Mouse (Mus musculus) kidney, postnatal 0 days (tissue): Measurements from ENCODE around the gene Zbtb25. TPM values are rescaled to one million over a fixed set of nuclear protein-coding genes. Genes with fewer than 3 reads are reported as not detected.

Source experiments
- ATAC-seq: fragments of 200-750 bp; cut with Nextera tagmentation; replicated peaks from 2 replicates; pipeline ENCODE4 v1.8.0; 2017; ENCODE audit warnings: low read depth, moderate number of reproducible peaks, moderate TSS enrichment, moderate library complexity; ENCODE audit not compliant: low FRiP score
- DNase-seq: peaks from one replicate; pipeline ENCODE4 v3.0.0-alpha.2; 2016; ENCODE audit warnings: low spot score
- H3K27ac ChIP-seq: fragments of 300-500 bp; sonication (generic); 2 replicates; pipeline ENCODE4 v1.5.1; 2014; ENCODE audit warnings: mild to moderate bottlenecking
- H3K27me3 ChIP-seq: fragments of 300-500 bp; sonication (generic); 2 replicates; pipeline ENCODE4 v1.6.1; 2014; ENCODE audit warnings: low read length, mixed read lengths; ENCODE audit not compliant: insufficient read depth
- H3K36me3 ChIP-seq: fragments of 300-500 bp; sonication (generic); 2 replicates; pipeline ENCODE4 v1.6.1; 2014; ENCODE audit warnings: low read length, mixed read lengths; ENCODE audit not compliant: insufficient read depth
- H3K4me1 ChIP-seq: fragments of 300-500 bp; sonication (generic); replicated peaks from 2 replicates; pipeline ENCODE4 v1.6.1; 2014; ENCODE audit warnings: antibody characterized with exemption, low read length, mixed read lengths; ENCODE audit not compliant: insufficient read depth
- H3K4me2 ChIP-seq: fragments of 300-500 bp; sonication (generic); 2 replicates; pipeline ENCODE4 v1.6.1; 2014; ENCODE audit warnings: mild to moderate bottlenecking, low read length, moderate library complexity, mixed read lengths
- H3K4me3 ChIP-seq: fragments of 300-500 bp; sonication (generic); replicated peaks from 2 replicates; pipeline ENCODE4 v1.5.1; 2014; ENCODE audit warnings: low read depth, low read length
- H3K9ac ChIP-seq: fragments of 300-500 bp; sonication (generic); 2 replicates; pipeline ENCODE4 v1.6.1; 2014; ENCODE audit warnings: low read depth, low read length
- H3K9me3 ChIP-seq: fragments of 300-500 bp; sonication (generic); replicated peaks from 2 replicates; pipeline ENCODE4 v1.6.1; 2016; ENCODE audit warnings: low read length, inconsistent platforms, mixed read lengths
- CTCF ChIP-seq: IDR thresholded peaks from 2 replicates; pipeline ENCODE4 v1.5.1; 2016; ENCODE audit warnings: antibody characterized with exemption, low read depth, mild to moderate bottlenecking, moderate library complexity
- WGBS: fragments of 180-500 bp; shearing (Covaris S2); extraction: QIAGEN DNeasy Blood & Tissue Kit; methylation state at CpG from one replicate; pipeline ENCODE4 v1.1.7; 2014; 5-methylcytosine and 5-hydroxymethylcytosine counted together
- polyA plus RNA-seq: library from polyadenylated mRNA; unstranded; fragments of >200 nt; fragmentation: Nextera tagmentation; extraction: Ambion mirVana; gene quantifications from 2 replicates; pipeline ENCODE4 v1.2.1, GENCODE M21; 2015

The Zbtb25 gene
- polyA plus RNA-seq, 1 experiment from 2014 or later, result 13.2 TPM

DNA sequence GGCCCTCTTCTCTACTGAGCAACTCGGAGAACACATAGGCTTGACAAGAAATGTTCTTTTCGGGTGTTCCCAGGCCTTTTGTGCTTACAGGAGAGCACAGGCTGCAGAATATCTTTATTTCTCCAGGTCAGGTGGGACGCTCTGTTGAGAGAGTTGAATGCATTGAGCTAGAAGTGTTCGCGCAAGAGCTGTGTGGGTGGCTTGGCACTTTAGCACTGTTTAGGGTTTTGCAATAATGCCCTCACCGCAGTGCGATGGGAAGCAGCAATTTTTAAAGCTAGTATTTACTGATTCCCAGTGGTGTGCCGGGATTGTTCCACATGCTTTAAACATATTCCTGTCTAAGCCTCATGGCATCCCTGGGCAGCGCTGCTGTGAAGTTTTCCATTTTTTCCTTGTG, 58.2 kb downstream of the Zbtb25 start:
- TF ChIP-seq CTCF, result no peak
- no peak overlapping the region for H3K9ac ChIP-seq
- no peaks in the 10 kb centered on the region for H3K9me3 ChIP-seq
- H3K36me3 ChIP-seq, result peaks cover 35% of the 10 kb centered on the region
- no peak overlapping the region for H3K27ac ChIP-seq
- no peak overlapping the region for H3K4me3 ChIP-seq
- DNase-seq, result no peak
- H3K4me1 ChIP-seq, result no peaks in the 10 kb centered on the region
- WGBS, result 89% methylated on average over 9 of the region's 9 CpGs
- no peaks in the 10 kb centered on the region for H3K27me3 ChIP-seq
- ATAC-seq, result no peak
- no peak overlapping the region for H3K4me2 ChIP-seq

DNA sequence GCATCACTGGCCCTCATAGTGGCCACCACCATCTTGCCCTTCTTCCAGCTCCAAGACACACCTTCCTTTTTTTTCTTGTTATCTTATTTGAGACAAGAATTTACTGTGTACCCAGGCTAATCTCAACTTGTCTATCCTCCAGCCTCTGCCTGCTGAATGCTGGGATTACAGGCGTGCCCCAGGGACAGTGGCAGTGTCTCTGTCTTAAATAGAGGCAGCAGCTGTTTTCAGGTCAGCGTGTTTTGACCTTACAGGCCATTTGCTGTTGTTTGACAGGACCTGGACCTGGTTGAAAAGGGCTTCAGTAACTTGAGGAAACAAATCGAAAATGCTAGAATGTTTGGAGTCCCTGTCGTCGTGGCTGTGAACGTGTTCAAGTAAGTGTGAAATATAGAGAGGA, 58.8 kb downstream of the Zbtb25 start:
- ATAC-seq, result no peak
- Histone ChIP-seq H3K4me1 (no peaks in the 10 kb centered on the region), H3K4me3 (no peak overlapping the region), H3K36me3 (peaks cover 31% of the 10 kb centered on the region), H3K9me3 (no peaks in the 10 kb centered on the region), H3K27ac (no peak overlapping the region), H3K9ac (no peak overlapping the region), H3K4me2 (no peak overlapping the region), H3K27me3 (no peaks in the 10 kb centered on the region)
- DNase-seq, result no peak
- TF ChIP-seq CTCF, result no peak
- WGBS, result 46% methylated on average over 6 of the region's 6 CpGs

DNA sequence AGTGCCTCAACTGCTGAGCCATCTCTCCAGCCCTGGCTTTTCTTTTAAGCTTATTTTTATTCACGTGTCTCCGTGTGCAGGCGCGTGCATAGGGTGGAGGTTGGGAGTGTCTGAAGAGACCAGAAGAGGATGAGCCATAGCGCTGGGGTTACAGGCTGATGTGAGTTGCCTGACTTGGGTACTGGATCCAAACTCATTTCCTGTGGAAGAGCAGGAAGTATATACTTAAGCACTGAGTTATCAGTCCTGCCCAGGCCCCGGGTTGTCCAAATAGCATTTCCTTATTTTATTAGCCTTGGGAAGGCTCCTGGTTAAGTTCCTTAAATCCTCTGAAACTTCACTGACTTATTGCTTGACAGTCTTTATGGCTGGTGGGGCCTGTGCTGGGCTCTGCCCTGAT, 59.4 kb downstream of the Zbtb25 start:
- DNase-seq (peak; percentile 9), ATAC-seq (no peak)
- Histone ChIP-seq H3K4me3 (no peak overlapping the region), H3K9ac (no peak overlapping the region), H3K9me3 (no peaks in the 10 kb centered on the region), H3K27me3 (no peaks in the 10 kb centered on the region), H3K4me2 (no peak overlapping the region), H3K36me3 (peaks cover 27% of the 10 kb centered on the region), H3K27ac (no peak overlapping the region), H3K4me1 (no peaks in the 10 kb centered on the region)
- no peak for TF ChIP-seq CTCF
- WGBS, result 62% methylated on average over 6 of the region's 6 CpGs

DNA sequence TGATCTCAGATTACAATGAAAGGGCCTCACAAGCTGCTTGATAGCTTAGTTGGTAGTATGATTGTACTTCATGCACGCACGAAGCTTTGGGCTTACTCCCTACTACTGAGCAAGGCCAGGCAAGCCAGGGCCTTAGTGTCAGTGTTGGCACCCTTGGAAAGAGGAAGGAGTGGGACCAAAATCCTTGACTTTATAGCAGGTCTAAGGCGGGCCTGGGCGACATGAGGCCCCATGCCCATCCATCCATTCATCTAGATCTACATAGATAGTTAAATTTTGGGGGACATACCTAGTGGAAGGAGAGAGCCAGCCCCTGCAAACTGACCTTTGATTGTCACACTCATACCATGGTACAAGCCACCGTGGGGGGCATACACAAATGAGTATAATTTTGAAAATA, 61.0 kb downstream of the Zbtb25 start:
- no peaks in the 10 kb centered on the region for H3K4me1 ChIP-seq
- no peak for TF ChIP-seq CTCF
- no peaks in the 10 kb centered on the region for H3K27me3 ChIP-seq
- no peaks in the 10 kb centered on the region for H3K9me3 ChIP-seq
- H3K27ac ChIP-seq, result peak overlapping the region; percentile 8; the same call in 1 of the 2 replicates
- ATAC-seq, result no peak
- no peak for DNase-seq
- no peak overlapping the region for H3K4me2 ChIP-seq
- no peak overlapping the region for H3K4me3 ChIP-seq
- peaks cover 22% of the 10 kb centered on the region for H3K36me3 ChIP-seq
- WGBS, result 71% methylated on average over 5 of the region's 5 CpGs
- H3K9ac ChIP-seq, result no peak overlapping the region

DNA sequence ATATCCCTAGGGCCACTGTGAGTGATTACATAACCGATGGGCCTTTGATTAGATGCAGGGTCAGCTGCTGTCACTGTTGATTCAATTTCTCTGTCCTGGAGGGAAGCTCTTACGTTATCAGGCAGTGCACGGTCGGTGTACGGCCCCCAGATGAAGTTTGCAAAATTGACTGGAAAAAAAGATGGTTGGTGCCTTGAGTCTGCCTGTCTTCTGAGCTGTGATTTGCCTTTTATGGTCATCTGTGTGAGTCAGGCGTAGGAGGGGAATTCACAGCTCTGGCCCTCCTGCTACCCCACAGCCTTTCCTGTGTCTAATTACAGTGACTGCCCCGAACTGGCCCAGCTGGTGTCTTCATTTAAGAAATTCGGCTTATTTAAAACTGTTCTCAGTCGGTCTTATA, 61.4 kb downstream of the Zbtb25 start:
- no peak for TF ChIP-seq CTCF
- Histone ChIP-seq H3K4me2 (no peak overlapping the region), H3K4me1 (no peaks in the 10 kb centered on the region), H3K27me3 (no peaks in the 10 kb centered on the region), H3K36me3 (peaks cover 19% of the 10 kb centered on the region), H3K9me3 (no peaks in the 10 kb centered on the region), H3K27ac (peak overlapping the region; percentile 61; the same call in 1 of the 2 replicates), H3K9ac (no peak overlapping the region), H3K4me3 (no peak overlapping the region)
- DNase-seq (peak; percentile 94), ATAC-seq (0 out of 2 replicates have a peak, but pooled peaks have one; percentile 46)
- WGBS, result 12% methylated on average over 9 of the region's 9 CpGs

DNA sequence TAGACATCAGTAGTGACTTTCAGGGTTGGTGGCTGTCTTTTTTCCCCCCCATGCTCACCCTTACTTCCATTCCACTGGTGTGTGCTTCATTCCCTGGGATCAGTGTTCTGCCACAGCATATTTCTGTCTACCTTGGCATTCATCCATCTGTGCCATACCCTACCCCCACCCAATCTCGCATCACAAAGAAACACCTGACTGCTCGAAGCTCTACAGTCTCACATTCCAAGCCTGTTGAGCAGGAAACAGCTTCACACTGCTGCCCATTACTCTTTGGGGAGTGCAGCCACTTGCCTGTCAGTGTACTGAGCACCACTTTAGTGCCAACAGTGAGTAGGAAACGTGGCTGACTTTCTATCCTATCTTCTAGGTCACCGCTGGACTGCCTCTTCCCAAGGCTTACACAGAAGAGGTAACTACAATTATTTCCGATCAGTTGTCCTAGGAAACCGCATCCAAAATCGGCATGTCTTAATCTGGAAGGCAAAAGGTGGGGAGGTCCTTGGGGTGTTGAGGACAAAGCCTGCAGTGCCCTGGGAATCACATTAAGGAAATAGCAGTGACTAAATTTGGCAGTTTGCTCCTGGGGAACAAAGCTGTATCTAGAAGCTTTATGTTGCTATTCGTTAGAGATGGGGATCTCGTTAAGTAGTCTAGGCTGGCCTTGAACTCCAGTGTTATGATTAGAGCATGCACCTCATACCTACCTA, 62.4 kb downstream of the Zbtb25 start:
- 54% methylated on average over 9 of the region's 9 CpGs for WGBS
- DNase-seq (peak; percentile 42), ATAC-seq (peak; percentile 59; the same call in 1 of the 2 replicates)
- H3K4me1 ChIP-seq, result no peaks in the 10 kb centered on the region
- H3K4me3 ChIP-seq, result no peak overlapping the region
- H3K9ac ChIP-seq, result no peak overlapping the region
- H3K27me3 ChIP-seq, result no peaks in the 10 kb centered on the region
- peak overlapping the region; percentile 61 for H3K27ac ChIP-seq
- peaks cover 15% of the 10 kb centered on the region for H3K36me3 ChIP-seq
- no peak for TF ChIP-seq CTCF
- H3K9me3 ChIP-seq, result no peaks in the 10 kb centered on the region
- no peak overlapping the region for H3K4me2 ChIP-seq
